Comparison of ENCODE assay signal across 10 mouse cellular contexts in genomic region chr6:50354688-50355660, GRCm38 (mm10).
DNase-seq lines count a peak whose midpoint lies in the region; ATAC-seq and TF ChIP-seq lines count a peak whose summit lies in the region.
"Had no signal": no experiment of that assay in that cellular context is flagged by ENCODE, and none has a peak within 500 bp of the region (broad histone marks: within the 10 kb centered on the region; RNA-seq: fewer than 3 reads in every experiment).

No protein-coding gene starts in this region.

- no peak for TF ChIP-seq CTCF in gastrocnemius, adult 2 months (IDR thresholded peaks at IDR 0.05)

- peak overlapping the region; percentile 38 for H3K4me3 ChIP-seq in gastrocnemius, adult 2 months
- H3K4me3 ChIP-seq in embryonic facial prominence, embryonic 14.5 days (ENCODE audit: low read depth, low read length): no peak overlapping the region
- no peak overlapping the region for H3K4me3 ChIP-seq in intestine, embryonic 16.5 days (ENCODE audit: low read length)
- H3K4me3 ChIP-seq in lung, embryonic 16.5 days (ENCODE audit: low read length): peak overlapping the region; percentile 11; the same call in 1 of the 2 replicates
- H3K4me3 ChIP-seq: embryonic facial prominence, embryonic 12.5 days had no signal

- no peaks in the 10 kb centered on the region for H3K36me3 ChIP-seq in embryonic facial prominence, embryonic 14.5 days (ENCODE audit: control insufficient read depth, insufficient read depth, low read length)
- no peaks in the 10 kb centered on the region for H3K36me3 ChIP-seq in intestine, embryonic 16.5 days (ENCODE audit: control insufficient read depth, insufficient read depth, low read length)
- no peaks in the 10 kb centered on the region for H3K36me3 ChIP-seq in lung, embryonic 16.5 days (ENCODE audit: control insufficient read depth, insufficient read depth, low read length)
- H3K36me3 ChIP-seq: embryonic facial prominence, embryonic 12.5 days had no signal

- H3K27ac ChIP-seq in gastrocnemius, adult 2 months: peak overlapping the region; percentile 62
- H3K27ac ChIP-seq in embryonic facial prominence, embryonic 14.5 days (replicated peaks; ENCODE audit: low read depth, low read length): no peak overlapping the region; the same call in 1 of the 2 replicates
- peak overlapping the region; percentile 60 for H3K27ac ChIP-seq in intestine, embryonic 16.5 days (ENCODE audit: low read length)
- H3K27ac ChIP-seq in lung, embryonic 16.5 days (ENCODE audit: low read length): peak overlapping the region; percentile 20
- H3K27ac ChIP-seq: embryonic facial prominence, embryonic 12.5 days had no signal

- no peak overlapping the region for H3K4me2 ChIP-seq in embryonic facial prominence, embryonic 14.5 days (ENCODE audit: low read depth, low read length)
- peak overlapping the region; percentile 38; the same call in 1 of the 2 replicates for H3K4me2 ChIP-seq in intestine, embryonic 16.5 days (ENCODE audit: low read depth, low read length)
- peak overlapping the region; percentile 35; the same call in 1 of the 2 replicates for H3K4me2 ChIP-seq in lung, embryonic 16.5 days (ENCODE audit: low read depth, low read length)
- H3K4me2 ChIP-seq: embryonic facial prominence, embryonic 12.5 days had no signal

- H3K9me3 ChIP-seq in embryonic facial prominence, embryonic 14.5 days (ENCODE audit: control insufficient read depth, low read length): no peaks in the 10 kb centered on the region
- H3K9me3 ChIP-seq in intestine, embryonic 16.5 days (ENCODE audit: control insufficient read depth, low read length): no peaks in the 10 kb centered on the region
- no peaks in the 10 kb centered on the region for H3K9me3 ChIP-seq in lung, embryonic 16.5 days (ENCODE audit: control insufficient read depth, low read length)
- H3K9me3 ChIP-seq: embryonic facial prominence, embryonic 12.5 days had no signal

- ATAC-seq in embryonic facial prominence, embryonic 14.5 days (ENCODE audit: low read depth): peak; percentile 55; the same call in 1 of the 2 replicates
- ATAC-seq in intestine, embryonic 16.5 days: peak; percentile 35; the same call in 1 of the 2 replicates
- peak; percentile 62 for ATAC-seq in lung, embryonic 16.5 days (ENCODE audit: low read depth)
- ATAC-seq in erythroid progenitor cell, adult 5-6 weeks (replicated peaks; ENCODE audit: low FRiP score, poor library complexity, severe bottlenecking): no peak

- H3K27me3 ChIP-seq in embryonic facial prominence, embryonic 14.5 days (replicated peaks; ENCODE audit: control insufficient read depth, insufficient read depth, low read length): no peaks in the 10 kb centered on the region
- H3K27me3 ChIP-seq in intestine, embryonic 16.5 days (replicated peaks; ENCODE audit: control insufficient read depth, insufficient read depth, low read length): no peaks in the 10 kb centered on the region
- no peaks in the 10 kb centered on the region for H3K27me3 ChIP-seq in lung, embryonic 16.5 days (ENCODE audit: control insufficient read depth, insufficient read depth, low read depth, low read length)
- H3K27me3 ChIP-seq: CH12.LX; embryonic facial prominence, embryonic 12.5 days had no signal

- intact Hi-C loops in gastrocnemius, adult 2 months (cut with DNase I): no loop called here
- intact Hi-C loops in gastrocnemius, postnatal 14 days (cut with DNase I; ENCODE audit: low total_unique reads): no loop called here

- DNase-seq in gastrocnemius, adult 2 months: no peak
- no peak for DNase-seq in gastrocnemius, postnatal 14 days
- peak; percentile 43 for DNase-seq in embryonic facial prominence, embryonic 14.5 days (ENCODE audit: low spot score)
- DNase-seq in spleen, postnatal 14 days (ENCODE audit: low spot score in 2 of 2): no peak
- DNase-seq in spleen, postnatal 4 days (ENCODE audit: low spot score in 2 of 2): no peak

- H3K4me1 ChIP-seq in embryonic facial prominence, embryonic 14.5 days (ENCODE audit: control insufficient read depth, insufficient read depth, low read length): peaks cover 20% of the 10 kb centered on the region
- peaks cover 27% of the 10 kb centered on the region for H3K4me1 ChIP-seq in intestine, embryonic 16.5 days (ENCODE audit: control insufficient read depth, insufficient read depth, low read length)
- H3K4me1 ChIP-seq in lung, embryonic 16.5 days (replicated peaks; ENCODE audit: control insufficient read depth, insufficient read depth, low read length): peaks cover 11% of the 10 kb centered on the region

- WGBS in embryonic facial prominence, embryonic 14.5 days: 53% methylated on average over 20 of the region's 20 CpGs
- WGBS in intestine, embryonic 16.5 days: 34% methylated on average over 20 of the region's 20 CpGs
- 31% methylated on average over 20 of the region's 20 CpGs for WGBS in lung, embryonic 16.5 days

- no peak overlapping the region for H3K9ac ChIP-seq in embryonic facial prominence, embryonic 14.5 days (ENCODE audit: low read depth, low read length)
- 0 out of 2 replicates have a peak overlapping the region, but pooled peaks have one; percentile 32 for H3K9ac ChIP-seq in intestine, embryonic 16.5 days (ENCODE audit: low read depth, low read length)
- H3K9ac ChIP-seq in lung, embryonic 16.5 days (ENCODE audit: low read length): no peak overlapping the region
- H3K9ac ChIP-seq: embryonic facial prominence, embryonic 12.5 days had no signal

Comparison
In these comparisons a context has a peak if more than half of its experiments do, and no peak if none do; other contexts are left out.
1. H3K4me3 ChIP-seq: peak in gastrocnemius, adult 2 months (single experiment) and lung, embryonic 16.5 days (single experiment); none in embryonic facial prominence, embryonic 14.5 days (single experiment) and intestine, embryonic 16.5 days (single experiment).